Mouse (Mus musculus) CH12.LX (cell line): ENCODE results near the gene Pcdh9. TPM values are rescaled to one million over a fixed set of nuclear protein-coding genes. Genes with fewer than 3 reads are reported as not detected.

Experiments used
- DNase-seq: peaks from one replicate; pipeline ENCODE4 v3.0.0-alpha.2; 2013; ENCODE audit errors: extremely low read depth
- H3K27ac ChIP-seq: 2 replicates; pipeline ENCODE4 v1.5.1; 2012; ENCODE audit warnings: low read depth, mild to moderate bottlenecking, control low read depth, moderate library complexity; ENCODE audit not compliant: insufficient read depth
- H3K27me3 ChIP-seq: replicated peaks from 2 replicates; pipeline ENCODE3; 2012; ENCODE audit warnings: inconsistent platforms
- H3K36me3 ChIP-seq, 2 experiments: replicated peaks in 1 of 2; 2 replicates each; pipeline versions ENCODE3 to v1.6.1; 2012; ENCODE audit warnings: inconsistent platforms in 1 of 2, low read length in 1 of 2, mild to moderate bottlenecking in 1 of 2, mixed read lengths in 1 of 2, moderate library complexity in 1 of 2; ENCODE audit not compliant: control insufficient read depth in 1 of 2, insufficient read depth in 1 of 2
- H3K4me1 ChIP-seq, 2 experiments: 2 replicates each; pipeline ENCODE4 v1.6.1; 2012; ENCODE audit warnings: inconsistent platforms in 1 of 2, moderate library complexity in 1 of 2; ENCODE audit not compliant: insufficient read depth in 2 of 2, control insufficient read depth in 1 of 2
- H3K4me2 ChIP-seq: 2 replicates; pipeline ENCODE4 v1.6.1; 2012; ENCODE audit warnings: low read depth, mild to moderate bottlenecking, control low read depth; ENCODE audit not compliant: poor library complexity, insufficient read depth, severe bottlenecking
- H3K4me3 ChIP-seq, 3 experiments: fragments of 150-350 bp in 1 of 3; sonication (generic) in 1 of 3; replicated peaks in 1 of 3; 2 replicates each; pipeline versions ENCODE3 to v1.5.1; 2011 to 2012; ENCODE audit warnings: low read depth in 2 of 3, low read length in 2 of 3, mild to moderate bottlenecking in 2 of 3, moderate library complexity in 2 of 3, control low read depth in 1 of 3, improper control_type of control experiment in 1 of 3, inconsistent platforms in 1 of 3, mixed read lengths in 1 of 3; ENCODE audit not compliant: poor library complexity in 1 of 3
- H3K79me2 ChIP-seq: replicated peaks from 2 replicates; pipeline ENCODE4 v1.6.1; 2012; ENCODE audit warnings: mild to moderate bottlenecking, moderate library complexity; ENCODE audit not compliant: control insufficient read depth, poor library complexity, insufficient read depth, severe bottlenecking; ENCODE audit errors: extremely low read depth
- H3K9ac ChIP-seq: 2 replicates; pipeline ENCODE4 v1.6.1; 2012; ENCODE audit warnings: low read depth, mild to moderate bottlenecking, control low read depth, moderate library complexity; ENCODE audit not compliant: insufficient read depth
- H3K9me3 ChIP-seq: replicated peaks from 2 replicates; pipeline ENCODE3; 2012; ENCODE audit warnings: low read length, inconsistent platforms, mixed read lengths
- CTCF ChIP-seq, 2 experiments: IDR thresholded peaks in 1 of 2; conservative IDR thresholded peaks in 1 of 2; 2 replicates each; pipeline ENCODE4 v1.5.1; 2011 to 2012; ENCODE audit warnings: low read depth in 2 of 2, low read length in 2 of 2, improper control_type of control experiment in 1 of 2, inconsistent platforms in 1 of 2, mild to moderate bottlenecking in 1 of 2, moderate library complexity in 1 of 2
- E2F4 ChIP-seq: IDR thresholded peaks from 2 replicates; pipeline ENCODE4 v1.6.1; 2011; ENCODE audit warnings: low read depth, low read length, improper control_type of control experiment; ENCODE audit not compliant: insufficient replicate concordance
- GABPA ChIP-seq: IDR thresholded peaks from 2 replicates; pipeline ENCODE4 v1.6.1; 2012; ENCODE audit warnings: low read depth, low read length, improper control_type of control experiment, inconsistent platforms; ENCODE audit not compliant: insufficient replicate concordance
- HCFC1 ChIP-seq: IDR thresholded peaks from 2 replicates; pipeline ENCODE4 v1.6.1; 2012; ENCODE audit warnings: low read depth, mild to moderate bottlenecking, inconsistent platforms, low read length, improper control_type of control experiment
- JUN ChIP-seq: IDR thresholded peaks from 2 replicates; pipeline ENCODE4 v1.6.1; 2011; ENCODE audit warnings: low read depth, mild to moderate bottlenecking, low read length, improper control_type of control experiment, moderate library complexity; ENCODE audit not compliant: insufficient read depth
- MAX ChIP-seq: IDR thresholded peaks from 2 replicates; pipeline ENCODE4 v1.6.1; 2011; ENCODE audit warnings: low read length, improper control_type of control experiment
- MEF2A ChIP-seq: IDR thresholded peaks from 2 replicates; pipeline ENCODE4 v1.6.1; 2014; ENCODE audit warnings: low read depth, mild to moderate bottlenecking, inconsistent platforms, low read length, improper control_type of control experiment, borderline replicate concordance
- NELFE ChIP-seq: IDR thresholded peaks from 2 replicates; pipeline ENCODE4 v1.6.1; 2011; ENCODE audit warnings: low read depth, low read length, improper control_type of control experiment
- NRF1 ChIP-seq: IDR thresholded peaks from 2 replicates; pipeline ENCODE4 v1.6.1; 2014; ENCODE audit warnings: low read depth, mild to moderate bottlenecking, inconsistent platforms, low read length, improper control_type of control experiment, moderate library complexity
- POLR2AphosphoS2 ChIP-seq: IDR thresholded peaks from 2 replicates; pipeline ENCODE4 v1.6.1; 2011; ENCODE audit warnings: low read depth, low read length, improper control_type of control experiment
- RAD21 ChIP-seq: IDR thresholded peaks from 2 replicates; pipeline ENCODE4 v1.6.1; 2011; ENCODE audit warnings: low read depth, mild to moderate bottlenecking, low read length, improper control_type of control experiment, moderate library complexity
- SIN3A ChIP-seq: IDR thresholded peaks from 2 replicates; pipeline ENCODE4 v1.6.1; 2012; ENCODE audit warnings: low read length, improper control_type of control experiment, inconsistent platforms
- TBP ChIP-seq: conservative IDR thresholded peaks from 2 replicates; pipeline ENCODE4 v1.6.1; 2011; ENCODE audit warnings: low read depth, low read length, improper control_type of control experiment
- TCF12 ChIP-seq: IDR thresholded peaks from 2 replicates; pipeline ENCODE4 v1.6.1; 2014; ENCODE audit warnings: low read depth, mild to moderate bottlenecking, inconsistent platforms, low read length, improper control_type of control experiment
- ZC3H11A ChIP-seq: IDR thresholded peaks from 2 replicates; pipeline ENCODE4 v1.6.1; 2012; ENCODE audit warnings: low read depth, mild to moderate bottlenecking, inconsistent platforms, low read length, improper control_type of control experiment
- ZKSCAN1 ChIP-seq: IDR thresholded peaks from 2 replicates; pipeline ENCODE4 v1.6.1; 2012; ENCODE audit warnings: low read depth, inconsistent platforms, low read length, improper control_type of control experiment, borderline replicate concordance
- ZNF384 ChIP-seq: IDR thresholded peaks from 2 replicates; pipeline ENCODE4 v1.6.1; 2012; ENCODE audit warnings: low read depth, low read length, improper control_type of control experiment, inconsistent platforms
- dilution Hi-C: fragments of 300-500 bp; cut with MboI; formaldehyde crosslinking; loops from 2 replicates; pipeline ENCODE4 v1.14.3; 2020; ENCODE audit warnings: low sequenced_read_pairs; ENCODE audit not compliant: extremely low pct_unique_long_range_greater_than_20kb, extremely low pct_ligation_motif_present
- in situ Hi-C: fragments of 300-500 bp; cut with MboI; formaldehyde crosslinking; loops from 3 replicates; pipeline ENCODE4 v1.14.3; 2019; ENCODE audit warnings: low sequenced_read_pairs, low pct_ligation_motif_present, low pct_unique_long_range_greater_than_20kb, mixed read lengths
- polyA plus RNA-seq: library from polyadenylated mRNA; unstranded; fragments of >175 nt; gene quantifications from 2 replicates; pipeline ENCODE4 v1.2.1, GENCODE M21; 2012; ENCODE audit warnings: low read depth; ENCODE audit not compliant: insufficient read length
- total RNA-seq, 2 experiments: library from RNA; depleted of rRNA; stranded (reverse); fragments of 300-350 nt in 1 of 2; fragments of >200 nt in 1 of 2; gene quantifications; 2 replicates each; pipeline ENCODE4 v1.2.3; 2012 to 2014

The Pcdh9 gene
- total and polyA plus RNA-seq, 3 experiments = not detected

DNA sequence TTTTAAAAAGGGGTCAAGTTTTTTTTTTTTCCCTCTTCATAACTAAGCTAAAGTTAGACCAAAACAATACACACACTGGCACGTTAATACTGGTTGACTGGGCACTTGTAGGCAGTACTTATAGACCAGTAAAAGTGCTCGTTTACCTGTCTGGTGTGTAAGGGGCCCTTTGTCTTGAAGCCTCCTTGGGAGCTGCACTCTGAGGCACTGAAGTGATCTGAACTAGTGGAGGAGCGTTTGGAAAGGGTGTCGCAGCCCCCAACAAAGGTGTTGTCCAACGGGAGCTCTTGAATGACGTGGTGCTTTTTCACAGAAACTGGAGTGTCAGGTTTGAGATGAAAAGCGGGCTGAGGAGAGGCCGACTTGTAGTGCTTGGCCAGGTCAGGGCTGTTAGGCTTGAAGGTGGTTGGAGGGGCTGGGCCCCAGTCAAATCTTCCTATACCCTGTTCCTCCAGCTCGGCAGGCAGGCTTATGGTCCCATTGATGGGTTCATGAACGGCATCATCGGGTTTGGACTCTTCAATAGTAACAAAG is 4.9 kb downstream of the Pcdh9 start:
- H3K27ac ChIP-seq = no peak overlapping the region
- no peak overlapping the region for H3K4me3 ChIP-seq
- no peak for DNase-seq
- H3K9ac ChIP-seq = no peak overlapping the region
- TF ChIP-seq ZNF384 (no peak), ZKSCAN1 (no peak), E2F4 (no peak), GABPA (no peak), MEF2A (no peak), HCFC1 (no peak), CTCF (conservative IDR thresholded peaks at IDR 0.05 in 1 of 2, IDR thresholded peaks at IDR 0.05 in 1 of 2; ENCODE audit: low read depth in 2 of 2, low read length in 2 of 2) (no peak)
- H3K4me2 ChIP-seq = no peak overlapping the region
- dilution Hi-C loops (no loop called here), in situ Hi-C loops (no loop called here)
- H3K79me2 ChIP-seq = no peaks in the 10 kb centered on the region
- H3K9me3 ChIP-seq = peaks cover 36% of the 10 kb centered on the region
- no peaks in the 10 kb centered on the region for H3K27me3 ChIP-seq
- H3K36me3 ChIP-seq = no peaks in the 10 kb centered on the region
- H3K4me1 ChIP-seq = no peaks in the 10 kb centered on the region

DNA sequence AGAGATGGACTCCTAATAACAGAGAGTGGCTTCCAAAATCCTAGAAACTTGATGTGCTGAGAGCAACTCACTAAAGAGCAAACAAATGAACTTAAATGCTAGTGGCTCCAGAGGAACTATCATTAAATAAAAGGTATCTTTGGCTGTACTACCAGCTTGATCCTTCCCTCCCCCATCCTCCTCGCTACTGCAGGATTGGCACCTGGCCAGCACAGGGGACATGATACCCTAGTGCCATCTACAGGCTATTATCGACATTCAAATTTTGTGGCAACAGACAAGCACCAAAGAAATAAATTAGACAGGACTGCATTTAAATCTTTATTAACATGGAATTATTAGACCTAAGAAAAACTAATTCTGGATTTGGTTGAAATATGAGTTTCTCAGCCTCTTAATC is 6.0 kb downstream of the Pcdh9 start:
- H3K9me3 ChIP-seq = peaks cover 25% of the 10 kb centered on the region
- no peaks in the 10 kb centered on the region for H3K36me3 ChIP-seq
- no peaks in the 10 kb centered on the region for H3K4me1 ChIP-seq
- H3K4me2 ChIP-seq = no peak overlapping the region
- H3K79me2 ChIP-seq = no peaks in the 10 kb centered on the region
- H3K9ac ChIP-seq = no peak overlapping the region
- DNase-seq = no peak
- in situ Hi-C loops = no loop called here
- TF ChIP-seq MAX (no peak), ZC3H11A (no peak), NRF1 (no peak), TBP (no peak), SIN3A (no peak), NELFE (no peak), JUN (no peak), CTCF (conservative IDR thresholded peaks at IDR 0.05 in 1 of 2, IDR thresholded peaks at IDR 0.05 in 1 of 2; ENCODE audit: low read depth in 2 of 2, low read length in 2 of 2) (peak in 1 of 2 experiments; percentile 35; a peak in 2 of 4 replicates), RAD21 (peak; percentile 40), TCF12 (no peak), POLR2AphosphoS2 (no peak)
- no peaks in the 10 kb centered on the region for H3K27me3 ChIP-seq
- H3K27ac ChIP-seq = no peak overlapping the region
- H3K4me3 ChIP-seq = no peak overlapping the region
- dilution Hi-C loops = no loop called here
